Mouse (Mus musculus) liver, embryonic 16.5 days (tissue): ENCODE data around the gene Fuz. TPM values are rescaled to one million over a fixed set of nuclear protein-coding genes. Genes with fewer than 3 reads are reported as not detected.
"Not testable (repeated sequence)": the region's sequence is repeated elsewhere in the genome, so short reads cannot be mapped to it uniquely, and the experiment has no call there.

Experiments used
- ATAC-seq: fragments of 200-750 bp; cut with Nextera tagmentation; 2 replicates; pipeline ENCODE4 v1.8.0; 2017; ENCODE audit warnings: low read depth, mild to moderate bottlenecking, moderate number of reproducible peaks, moderate library complexity
- H3K27ac ChIP-seq: fragments of 300-500 bp; sonication (generic); 2 replicates; pipeline ENCODE4 v1.5.1; 2014; ENCODE audit warnings: mild to moderate bottlenecking, low read length
- H3K27me3 ChIP-seq: fragments of 300-500 bp; sonication (generic); 2 replicates; pipeline ENCODE4 v1.6.1; 2014; ENCODE audit warnings: low read depth, low read length, mixed read lengths; ENCODE audit not compliant: control insufficient read depth, insufficient read depth
- H3K36me3 ChIP-seq: fragments of 300-500 bp; sonication (generic); 2 replicates; pipeline ENCODE4 v1.6.1; 2014; ENCODE audit warnings: mild to moderate bottlenecking; ENCODE audit not compliant: control insufficient read depth, insufficient read depth
- H3K4me1 ChIP-seq: fragments of 300-500 bp; sonication (generic); 2 replicates; pipeline ENCODE4 v1.6.1; 2014; ENCODE audit warnings: low read depth, low read length, mixed read lengths; ENCODE audit not compliant: control insufficient read depth
- H3K4me2 ChIP-seq: fragments of 300-500 bp; sonication (generic); 2 replicates; pipeline ENCODE4 v1.6.1; 2014; ENCODE audit warnings: low read depth, low read length, mixed read lengths
- H3K4me3 ChIP-seq: fragments of 300-500 bp; sonication (generic); 2 replicates; pipeline ENCODE4 v1.5.1; 2014; ENCODE audit warnings: low read depth, mild to moderate bottlenecking, low read length
- H3K9ac ChIP-seq: fragments of 300-500 bp; sonication (generic); 2 replicates; pipeline ENCODE4 v1.6.1; 2014; ENCODE audit warnings: low read depth, low read length
- H3K9me3 ChIP-seq: fragments of 300-500 bp; sonication (generic); replicated peaks from 2 replicates; pipeline ENCODE4 v1.6.1; 2016; ENCODE audit warnings: low read length; ENCODE audit not compliant: control insufficient read depth
- WGBS: fragments of 180-500 bp; shearing (Covaris S2); extraction: QIAGEN DNeasy Blood & Tissue Kit; methylation state at CpG from one replicate; pipeline ENCODE4 v1.1.7; 2014; ENCODE audit not compliant: insufficient replicate concordance; 5-methylcytosine and 5-hydroxymethylcytosine counted together
- polyA plus RNA-seq: library from polyadenylated mRNA; unstranded; fragments of >200 nt; fragmentation: Nextera tagmentation; extraction: Ambion mirVana; gene quantifications from 2 replicates; pipeline ENCODE4 v1.2.1, GENCODE M21; 2015

The Fuz gene
- polyA plus RNA-seq, 1 experiment from 2014 or later, result 5.9 TPM

DNA sequence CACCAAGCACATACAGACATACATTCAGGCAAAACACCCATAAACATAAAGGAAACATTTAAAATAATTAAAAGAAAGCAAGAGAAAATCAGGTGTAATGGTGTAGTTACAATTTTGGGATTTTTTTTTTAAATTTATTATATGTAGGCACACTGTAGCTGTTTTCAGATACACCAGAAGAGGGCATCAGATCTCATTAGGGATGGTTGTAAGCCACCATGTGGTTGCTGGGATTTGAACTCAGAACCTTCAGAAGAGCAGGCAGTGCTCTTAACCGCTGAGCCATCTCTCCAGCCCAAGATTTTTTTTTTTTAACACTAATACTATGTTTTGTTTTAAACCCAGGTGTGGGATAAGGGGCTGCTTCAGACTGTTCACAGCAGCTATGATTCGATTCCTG, 24.1 kb upstream of the Fuz start:
- H3K4me3 ChIP-seq, H3K27ac ChIP-seq, H3K9me3 ChIP-seq, H3K36me3 ChIP-seq, ATAC-seq, H3K4me2 ChIP-seq, H3K27me3 ChIP-seq, H3K9ac ChIP-seq: not testable (repeated sequence)
- WGBS, result 80% methylated on average over 2 of the region's 2 CpGs
- peaks cover 31% of the 10 kb centered on the region for H3K4me1 ChIP-seq

DNA sequence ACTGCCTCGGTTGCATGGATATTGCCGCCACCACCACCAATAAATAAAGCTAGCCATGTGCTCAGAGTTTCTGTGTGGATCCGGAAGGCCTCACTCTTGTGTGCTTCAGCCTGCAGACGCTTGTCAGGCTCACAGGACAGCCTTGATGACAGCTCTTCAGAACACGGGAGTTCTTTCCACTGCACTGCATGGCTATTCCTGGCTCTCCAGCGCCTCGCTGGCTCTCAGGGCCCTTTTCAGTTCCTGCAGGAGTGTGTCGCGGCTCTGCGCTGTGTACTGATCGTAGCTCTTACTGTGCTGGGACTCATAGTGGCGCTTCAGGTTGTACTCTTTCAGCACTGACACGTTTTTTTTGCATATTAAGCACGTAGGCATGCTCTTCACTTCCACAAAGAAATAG, 18.0 kb upstream of the Fuz start:
- Histone ChIP-seq H3K9me3 (no peaks in the 10 kb centered on the region), H3K4me1 (peaks cover 4% of the 10 kb centered on the region; the same call in 1 of the 2 replicates), H3K27ac (no peak overlapping the region), H3K9ac (no peak overlapping the region), H3K27me3 (no peaks in the 10 kb centered on the region), H3K4me3 (no peak overlapping the region), H3K4me2 (no peak overlapping the region), H3K36me3 (peaks cover 23% of the 10 kb centered on the region)
- no peak for ATAC-seq
- WGBS, result 78% methylated on average over 14 of the region's 14 CpGs

DNA sequence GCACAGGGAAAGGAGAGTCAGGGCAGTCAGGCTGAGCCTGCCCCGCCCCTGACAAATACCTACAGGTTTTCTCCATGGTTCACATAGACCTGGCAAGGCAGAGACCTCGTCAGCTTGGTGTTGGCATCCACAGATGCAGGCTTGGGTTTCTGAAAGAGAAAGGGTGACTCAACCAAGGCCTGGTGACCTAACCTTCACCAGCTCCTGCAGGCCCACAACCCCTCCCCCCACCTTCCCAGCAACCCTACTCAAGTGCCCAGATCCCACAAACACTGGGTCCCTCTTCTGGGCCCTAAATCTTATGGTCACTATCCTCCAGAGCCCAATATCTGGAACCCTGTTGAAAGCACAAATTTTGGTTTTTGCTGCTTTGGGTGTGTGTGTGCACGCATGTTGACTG, 12.8 kb upstream of the Fuz start:
- Histone ChIP-seq H3K4me3 (no peak overlapping the region), H3K4me2 (no peak overlapping the region), H3K9me3 (no peaks in the 10 kb centered on the region), H3K27ac (no peak overlapping the region), H3K9ac (no peak overlapping the region), H3K4me1 (peaks cover 5% of the 10 kb centered on the region), H3K27me3 (no peaks in the 10 kb centered on the region), H3K36me3 (peaks cover 34% of the 10 kb centered on the region)
- WGBS, result 81% methylated on average over 3 of the region's 3 CpGs
- ATAC-seq, result no peak

DNA sequence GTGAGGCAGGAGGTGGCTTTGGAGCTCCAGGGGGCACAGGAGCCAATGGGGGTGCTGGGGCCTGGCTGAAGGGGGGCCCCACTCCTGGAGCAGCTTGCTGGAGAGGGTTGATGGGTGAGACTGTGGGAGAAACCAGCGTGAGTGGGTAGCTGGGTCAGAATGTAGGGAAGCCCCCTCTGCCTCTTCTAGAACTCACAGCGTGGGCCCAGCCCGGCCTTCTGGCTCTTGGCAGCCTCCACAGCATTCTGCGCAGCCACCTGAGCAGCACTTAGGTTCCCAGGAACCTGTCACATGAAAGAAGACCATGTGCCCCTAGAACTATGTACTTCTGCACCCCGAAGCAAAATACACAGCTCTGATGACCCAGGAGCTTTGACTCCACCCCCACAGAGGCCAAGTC, 11.2 kb upstream of the Fuz start:
- H3K27me3 ChIP-seq, result no peaks in the 10 kb centered on the region
- H3K4me1 ChIP-seq, result peaks cover 17% of the 10 kb centered on the region
- WGBS, result 95% methylated on average over 5 of the region's 5 CpGs
- no peaks in the 10 kb centered on the region for H3K9me3 ChIP-seq
- no peak overlapping the region for H3K4me3 ChIP-seq
- H3K9ac ChIP-seq, result no peak overlapping the region
- ATAC-seq, result no peak
- no peak overlapping the region for H3K4me2 ChIP-seq
- H3K36me3 ChIP-seq, result peaks cover 30% of the 10 kb centered on the region
- H3K27ac ChIP-seq, result no peak overlapping the region

DNA sequence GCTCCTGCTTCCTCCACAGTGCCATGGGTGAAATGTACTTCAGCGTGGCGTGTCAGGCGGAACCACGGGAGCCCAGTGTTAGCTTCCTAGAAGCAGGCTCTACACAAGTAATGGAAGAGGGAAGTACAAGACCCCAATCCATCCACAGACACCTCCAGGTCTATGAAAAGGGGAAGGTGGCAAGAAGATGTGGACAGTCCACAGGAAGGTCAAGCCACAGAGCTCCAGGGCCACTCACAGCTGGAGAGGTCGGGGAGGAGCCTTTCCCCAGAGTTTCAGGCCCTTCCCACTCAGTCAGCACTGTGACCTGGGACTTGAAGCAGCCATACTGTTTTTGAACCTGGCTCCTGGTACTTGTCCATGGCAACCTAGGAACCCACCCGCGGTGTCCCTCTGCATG, 8.9 kb upstream of the Fuz start:
- no peak overlapping the region for H3K27ac ChIP-seq
- H3K4me3 ChIP-seq, result no peak overlapping the region
- no peak overlapping the region for H3K9ac ChIP-seq
- ATAC-seq, result no peak
- peaks cover 18% of the 10 kb centered on the region for H3K36me3 ChIP-seq
- no peaks in the 10 kb centered on the region for H3K27me3 ChIP-seq
- no peaks in the 10 kb centered on the region for H3K9me3 ChIP-seq
- H3K4me1 ChIP-seq, result peaks cover 33% of the 10 kb centered on the region
- WGBS, result 73% methylated on average over 7 of the region's 7 CpGs
- H3K4me2 ChIP-seq, result no peak overlapping the region

DNA sequence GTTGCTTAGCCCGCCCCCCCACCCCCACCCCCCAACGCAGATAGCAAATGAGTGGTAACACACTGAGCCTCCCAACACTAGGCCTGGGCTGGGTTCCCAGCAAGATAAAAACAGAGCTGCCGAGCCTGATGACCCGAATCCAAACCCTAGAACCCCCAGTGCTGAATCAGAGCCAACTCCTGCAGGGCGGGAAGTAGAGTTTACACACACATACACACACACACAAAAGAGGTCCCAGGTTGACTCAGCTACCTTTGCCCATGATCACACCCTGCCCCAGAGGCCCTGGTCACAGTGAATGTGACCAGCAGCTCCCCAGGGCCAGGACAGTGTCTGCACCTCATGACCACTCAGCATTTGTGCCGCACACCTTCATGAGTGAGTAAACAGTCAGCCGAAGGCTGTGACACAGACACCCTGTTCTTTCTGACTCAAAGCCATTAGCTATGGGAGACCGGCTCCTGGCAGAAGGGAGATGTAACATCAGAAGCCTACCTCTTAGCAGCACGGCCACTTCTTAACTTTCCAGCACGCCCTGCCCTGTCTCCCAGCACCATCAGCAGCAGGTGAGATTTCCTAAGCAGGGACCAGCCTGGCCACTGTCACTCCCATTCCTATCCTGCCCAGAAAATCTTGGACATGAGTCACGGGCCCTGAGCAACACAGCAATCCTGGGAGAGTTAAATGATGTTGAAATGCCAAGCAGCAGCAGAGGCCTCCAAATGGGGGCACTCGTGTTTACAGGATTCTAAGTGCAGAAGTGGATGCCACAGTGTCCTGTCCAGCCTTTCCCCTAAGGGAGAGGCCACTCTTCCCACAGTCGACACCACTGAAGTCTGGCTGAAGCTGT, 7.4 kb upstream of the Fuz start:
- H3K4me1 ChIP-seq, result peaks cover 36% of the 10 kb centered on the region
- H3K27me3 ChIP-seq, result no peaks in the 10 kb centered on the region
- peak; percentile 57 for ATAC-seq
- no peak overlapping the region for H3K4me2 ChIP-seq
- WGBS, result 63% methylated on average over 13 of the region's 13 CpGs
- H3K4me3 ChIP-seq, result no peak overlapping the region
- no peaks in the 10 kb centered on the region for H3K9me3 ChIP-seq
- H3K36me3 ChIP-seq, result peaks cover 8% of the 10 kb centered on the region
- H3K27ac ChIP-seq, result peak overlapping the region; percentile 67
- no peak overlapping the region for H3K9ac ChIP-seq

DNA sequence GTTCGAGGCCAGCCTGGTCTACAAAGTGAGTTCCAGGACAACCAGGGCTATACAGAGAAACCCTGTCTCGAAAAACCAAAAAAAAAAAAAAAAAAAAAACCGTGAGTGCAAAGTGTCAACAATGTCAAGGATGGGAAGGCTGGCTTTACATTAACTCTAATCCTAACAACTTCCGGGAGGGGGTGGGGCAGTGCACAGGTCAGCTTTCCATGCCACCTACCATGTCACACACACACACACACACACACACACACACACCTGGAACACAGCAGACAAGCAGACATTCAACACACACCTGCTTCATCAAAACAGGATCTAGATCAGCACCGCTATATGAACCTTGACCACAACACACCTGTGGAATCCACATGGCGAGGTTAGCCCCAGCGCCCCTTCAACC, 5.7 kb upstream of the Fuz start:
- Histone ChIP-seq H3K27ac (peak overlapping the region; percentile 34; the same call in 1 of the 2 replicates), H3K9ac (no peak overlapping the region), H3K27me3 (no peaks in the 10 kb centered on the region), H3K4me3 (no peak overlapping the region), H3K4me2 (peak overlapping the region; percentile 94), H3K9me3 (no peaks in the 10 kb centered on the region), H3K36me3 (no peaks in the 10 kb centered on the region; the same call in 1 of the 2 replicates), H3K4me1 (peaks cover 36% of the 10 kb centered on the region)
- ATAC-seq, result no peak; the same call in 1 of the 2 replicates
- 81% methylated on average over 6 of the region's 7 CpGs for WGBS

DNA sequence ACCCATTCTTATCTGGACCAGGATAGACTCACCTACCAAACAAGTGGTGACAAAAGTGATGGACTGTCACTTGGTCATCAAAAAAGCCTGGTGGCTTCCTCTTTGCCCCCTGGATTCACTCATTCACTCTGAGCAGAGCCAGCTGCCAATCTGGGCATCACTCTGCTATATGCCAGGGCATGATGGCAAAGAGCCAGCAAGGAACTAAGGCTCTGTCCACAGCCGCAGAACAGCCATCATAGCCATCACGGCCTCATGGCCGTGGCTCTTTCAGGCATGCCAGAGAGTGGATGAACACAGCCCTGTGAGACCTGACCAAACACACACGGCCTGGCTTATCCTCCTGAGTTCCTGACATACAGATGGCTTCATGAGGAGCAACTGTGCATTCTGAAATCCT, 5.1 kb upstream of the Fuz start:
- ATAC-seq, result no peak

DNA sequence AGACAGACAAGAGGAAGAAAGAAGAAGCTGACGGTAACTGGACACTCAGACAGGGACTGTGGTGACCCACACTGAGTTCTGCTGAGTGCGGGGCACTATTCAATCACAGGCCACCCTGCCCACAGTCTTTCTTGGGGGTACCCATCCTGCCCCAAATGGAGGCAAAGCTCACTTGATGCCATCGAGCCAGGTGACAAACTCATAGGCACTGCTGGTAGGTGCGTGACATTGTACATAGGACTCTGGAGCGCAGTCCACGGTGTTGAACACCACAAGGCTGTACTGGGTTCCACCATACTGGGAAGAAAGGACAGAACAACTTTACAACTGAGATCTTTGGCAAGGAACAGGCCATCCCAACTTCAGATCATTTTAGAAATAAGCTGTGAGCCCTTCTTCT, 4.3 kb upstream of the Fuz start:
- Histone ChIP-seq H3K9ac (peak overlapping the region; percentile 76), H3K27ac (peak overlapping the region; percentile 96), H3K9me3 (no peaks in the 10 kb centered on the region), H3K4me2 (peak overlapping the region; percentile 94), H3K27me3 (no peaks in the 10 kb centered on the region), H3K4me1 (peaks cover 48% of the 10 kb centered on the region), H3K36me3 (no peaks in the 10 kb centered on the region; the same call in 1 of the 2 replicates), H3K4me3 (peak overlapping the region; percentile 90)
- WGBS, result 9% methylated on average over 6 of the region's 6 CpGs
- ATAC-seq, result peak; percentile 30; the same call in 1 of the 2 replicates

More for the DNA sequence above, 5.1 kb upstream of the Fuz start:
- 69% methylated on average over 4 of the region's 4 CpGs for WGBS
- Histone ChIP-seq H3K4me2 (peak overlapping the region; percentile 94), H3K9me3 (no peaks in the 10 kb centered on the region), H3K27ac (peak overlapping the region; percentile 34; the same call in 1 of the 2 replicates), H3K9ac (no peak overlapping the region), H3K36me3 (no peaks in the 10 kb centered on the region; the same call in 1 of the 2 replicates), H3K27me3 (no peaks in the 10 kb centered on the region), H3K4me3 (peak overlapping the region; percentile 90; the same call in 1 of the 2 replicates), H3K4me1 (peaks cover 41% of the 10 kb centered on the region)
